8 mouse cellular contexts compared by ENCODE assay signal in the genomic region with DNA sequence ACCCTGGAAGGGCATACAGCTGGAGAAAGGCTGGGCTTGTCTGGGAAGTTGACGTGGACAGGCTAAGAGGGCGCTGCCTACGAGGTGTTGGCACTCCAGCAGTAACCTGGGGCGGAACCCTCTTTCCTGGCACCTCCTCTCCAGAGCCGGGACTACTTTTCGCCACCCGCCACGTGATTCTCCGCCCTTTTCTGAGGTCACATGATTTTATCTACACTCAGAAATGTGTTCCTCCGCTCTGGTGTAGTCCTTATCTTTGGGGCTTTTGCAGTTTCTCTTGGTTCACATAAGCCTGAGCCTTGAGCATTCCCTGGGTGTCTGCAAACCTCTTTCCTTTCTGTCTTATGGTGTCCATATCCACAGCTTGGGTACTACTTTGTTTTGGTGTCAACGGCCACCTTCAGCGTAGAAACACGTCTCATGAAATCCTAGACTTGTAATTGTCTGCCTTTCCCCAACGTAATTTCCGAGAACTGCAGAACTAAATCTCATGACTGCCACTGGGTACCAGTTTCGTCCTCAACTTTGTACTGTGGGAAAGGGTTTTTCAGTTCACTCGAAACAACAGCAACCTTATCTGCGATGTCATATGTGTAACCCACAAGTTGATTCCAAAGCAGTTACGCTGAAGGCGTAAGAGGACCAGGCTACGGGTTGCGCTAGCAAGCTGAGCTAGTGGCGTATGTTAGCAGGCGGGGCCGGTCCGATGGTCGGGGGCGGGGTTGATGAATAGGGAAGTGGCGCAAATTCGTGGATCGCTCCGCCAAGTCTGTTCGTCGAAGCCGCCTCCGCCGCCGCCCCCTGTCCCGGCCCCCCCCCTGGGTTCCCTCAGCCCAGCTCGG. TPM values are rescaled to one million over a fixed set of nuclear protein-coding genes. Genes with fewer than 3 reads are reported as not detected.
DNase-seq lines count a peak whose midpoint lies in the region; ATAC-seq and TF ChIP-seq lines count a peak whose summit lies in the region.

A gene (plus strand): TSS at position 294 of the 842 bp plus-strand sequence.

- WGBS in forebrain, embryonic 16.5 days: under 1% methylated on average over 38 of the region's 40 CpGs
- WGBS in lung, embryonic 14.5 days: under 1% methylated on average over 40 of the region's 40 CpGs
- under 1% methylated on average over 40 of the region's 40 CpGs for WGBS in olfactory bulb, adult 2 months
- WGBS in thymus, adult 2 months: under 1% methylated on average over 40 of the region's 40 CpGs

- peak within 1 kb of the TSS; percentile 73 for H3K9ac ChIP-seq in forebrain, embryonic 16.5 days (replicated peaks; ENCODE audit: low read depth, low read length)
- H3K9ac ChIP-seq in lung, embryonic 14.5 days: peak within 1 kb of the TSS; percentile 92

- peak; percentile 68 for DNase-seq in G1E (ENCODE audit: low spot score)
- peak; percentile 95 for DNase-seq in cerebellum, adult 18-20 months
- DNase-seq in heart, postnatal 36 days: peak; percentile 94 to 95
- peak; percentile 95 to 96 for DNase-seq in layer of hippocampus, adult 2 months (ENCODE audit: low spot score in 2 of 2)
- peak; percentile 97 for DNase-seq in lung, embryonic 14.5 days
- DNase-seq in thymus, adult 2 months: peak; percentile 92

- H3K9me3 ChIP-seq in G1E (replicated peaks): no peaks in the 10 kb centered on the region
- H3K9me3 ChIP-seq in forebrain, embryonic 16.5 days (ENCODE audit: control insufficient read depth, low read length): no peaks in the 10 kb centered on the region
- H3K9me3 ChIP-seq in lung, embryonic 14.5 days (ENCODE audit: low read depth, low read length): no peaks in the 10 kb centered on the region

- intact Hi-C loops in heart, postnatal 36 days (cut with DNase I): loop anchor here (10.0 kb wide), 2 partner anchors 576 to 664 kb away; a partner anchor contains a TSS

- H3K27ac ChIP-seq in forebrain, embryonic 16.5 days (ENCODE audit: low read length): peak within 1 kb of the TSS; percentile 95
- peak within 1 kb of the TSS; percentile 98 for H3K27ac ChIP-seq in layer of hippocampus, adult 2 months
- peak within 1 kb of the TSS; percentile 90 for H3K27ac ChIP-seq in lung, embryonic 14.5 days (ENCODE audit: low read depth)
- peak within 1 kb of the TSS; percentile 97 for H3K27ac ChIP-seq in olfactory bulb, adult 2 months (ENCODE audit: insufficient read depth, low read depth, low read length)
- peak within 1 kb of the TSS; percentile 48 for H3K27ac ChIP-seq in thymus, adult 2 months (ENCODE audit: control insufficient read depth, insufficient read depth, low read length)

- peak; percentile 32 for ATAC-seq in G1E (ENCODE audit: extremely low read depth, insufficient number of reproducible peaks, low FRiP score, poor library complexity, severe bottlenecking)
- ATAC-seq in forebrain, embryonic 16.5 days: peak; percentile 70
- ATAC-seq in lung, embryonic 14.5 days (ENCODE audit: insufficient read depth): peak; percentile 68

- TF ChIP-seq POLR2A in olfactory bulb, adult 2 months (IDR thresholded peaks at IDR 0.05; ENCODE audit: insufficient read depth, low read depth, low read length): no peak
- TF ChIP-seq POLR2A in thymus, adult 2 months (IDR thresholded peaks at IDR 0.05; ENCODE audit: control insufficient read depth, extremely low read depth, insufficient read depth, low read length, poor library complexity): peak; percentile 61

- peaks cover 43% of the 10 kb centered on the region for H3K4me1 ChIP-seq in G1E (ENCODE audit: insufficient read depth, low read depth, low read length)
- peaks cover 18% of the 10 kb centered on the region for H3K4me1 ChIP-seq in forebrain, embryonic 16.5 days (replicated peaks; ENCODE audit: control insufficient read depth, insufficient read depth, low read length)
- H3K4me1 ChIP-seq in lung, embryonic 14.5 days (ENCODE audit: insufficient read depth): peaks cover 8% of the 10 kb centered on the region; the same call in 1 of the 2 replicates
- peaks cover 4% of the 10 kb centered on the region; the same call in 1 of the 2 replicates for H3K4me1 ChIP-seq in olfactory bulb, adult 2 months (ENCODE audit: control insufficient read depth, insufficient read depth, low read length)
- H3K4me1 ChIP-seq in thymus, adult 2 months (replicated peaks; ENCODE audit: control insufficient read depth, insufficient read depth, low read length): peaks cover 8% of the 10 kb centered on the region

- H3K27me3 ChIP-seq in G1E (ENCODE audit: insufficient read depth, low read length): no peaks in the 10 kb centered on the region
- H3K27me3 ChIP-seq in forebrain, embryonic 16.5 days (replicated peaks; ENCODE audit: control insufficient read depth, insufficient read depth, low read length): no peaks in the 10 kb centered on the region
- H3K27me3 ChIP-seq in lung, embryonic 14.5 days (ENCODE audit: insufficient read depth, low read length): no peaks in the 10 kb centered on the region
- no peaks in the 10 kb centered on the region for H3K27me3 ChIP-seq in thymus, adult 2 months (ENCODE audit: control insufficient read depth, insufficient read depth, low read length)

- H3K4me3 ChIP-seq in G1E (ENCODE audit: low read depth, low read length): peak within 1 kb of the TSS; percentile 77
- peak within 1 kb of the TSS; percentile 62 for H3K4me3 ChIP-seq in forebrain, embryonic 16.5 days (replicated peaks; ENCODE audit: low read length)
- peak within 1 kb of the TSS; percentile 84 for H3K4me3 ChIP-seq in layer of hippocampus, adult 2 months
- peak within 1 kb of the TSS; percentile 77 for H3K4me3 ChIP-seq in lung, embryonic 14.5 days (ENCODE audit: low read depth, low read length)
- peak within 1 kb of the TSS; percentile 69 for H3K4me3 ChIP-seq in olfactory bulb, adult 2 months (ENCODE audit: insufficient read depth, low read depth, low read length)
- H3K4me3 ChIP-seq in thymus, adult 2 months (ENCODE audit: control insufficient read depth, insufficient read depth, low read length): peak within 1 kb of the TSS; percentile 57

- H3K4me2 ChIP-seq in forebrain, embryonic 16.5 days (ENCODE audit: low read length): peak within 1 kb of the TSS; percentile 88
- peak within 1 kb of the TSS; percentile 91 for H3K4me2 ChIP-seq in lung, embryonic 14.5 days

- peaks cover 69% of the 10 kb centered on the region for H3K36me3 ChIP-seq in G1E (replicated peaks)
- peaks cover 23% of the 10 kb centered on the region for H3K36me3 ChIP-seq in forebrain, embryonic 16.5 days (ENCODE audit: control insufficient read depth, insufficient read depth)
- peaks cover 58% of the 10 kb centered on the region for H3K36me3 ChIP-seq in lung, embryonic 14.5 days (ENCODE audit: insufficient read depth)
- peaks cover 29% of the 10 kb centered on the region for H3K36me3 ChIP-seq in thymus, adult 2 months (ENCODE audit: control insufficient read depth, insufficient read depth, low read length)

- no peak for TF ChIP-seq CTCF in G1E (IDR thresholded peaks at IDR 0.05; ENCODE audit: low read depth, low read length)
- TF ChIP-seq CTCF in layer of hippocampus, adult 2 months (conservative IDR thresholded peaks at IDR 0.05): no peak
- TF ChIP-seq CTCF in lung, embryonic 14.5 days (IDR thresholded peaks at IDR 0.05; ENCODE audit: low read depth): no peak
- TF ChIP-seq CTCF in olfactory bulb, adult 2 months (IDR thresholded peaks at IDR 0.05; ENCODE audit: insufficient read depth, low read depth, low read length): no peak
- no peak for TF ChIP-seq CTCF in thymus, adult 2 months (IDR thresholded peaks at IDR 0.05; ENCODE audit: borderline replicate concordance, control insufficient read depth, extremely low read depth, insufficient read depth, low read length, poor library complexity)

RNA-seq across cellular contexts. Expression of the gene that starts here (rescaled TPM):
- total RNA-seq in G1E (2014; fragmentation: Nextera tagmentation) (762 and 788 TPM in 2 replicates), G1E (2017) (569 and 637 TPM in 2 replicates)
- polyA plus RNA-seq in G1E (2012): 265 and 345 TPM in 2 replicates
- 563 and 565 TPM in 2 replicates for polyA plus RNA-seq in forebrain, embryonic 16.5 days (2015; fragmentation: Nextera tagmentation; extraction: Ambion mirVana)
- total RNA-seq in heart, postnatal 36 days (2021): 100 to 1,000 TPM; 306 to 329 TPM
- total RNA-seq in layer of hippocampus, adult 2 months (2021): 100 to 1,000 TPM; 216 to 229 TPM
- polyA plus RNA-seq in lung, embryonic 14.5 days (2014; fragmentation: Nextera tagmentation; extraction: Ambion mirVana): 444 and 455 TPM in 2 replicates
- polyA plus RNA-seq in olfactory bulb, adult 2 months (2012; ENCODE audit: insufficient read depth, insufficient read length, low replicate concordance, missing spikeins): not detected in 2 replicates
- polyA plus RNA-seq in thymus, adult 2 months (2012; rRNA removed): 270 and 395 TPM in 2 replicates

Comparison
In these comparisons a context has a peak if more than half of its experiments do, and no peak if none do; other contexts are left out.
1. Peak in every context shown above with its lines: DNase-seq, ATAC-seq, H3K4me3 ChIP-seq and H3K27ac ChIP-seq.
2. H3K27ac ChIP-seq: peak in every context shown above with its lines; median percentile 98 in layer of hippocampus, adult 2 months; 97 in olfactory bulb, adult 2 months; 95 in forebrain, embryonic 16.5 days; 90 in lung, embryonic 14.5 days; 48 in thymus, adult 2 months.